Mouse (Mus musculus) heart, adult 9 months (tissue): ENCODE measurements around the gene Zfp444.
"Not testable (repeated sequence)": the region's sequence is repeated elsewhere in the genome, so short reads cannot be mapped to it uniquely, and the experiment has no call there.

ENCODE experiments used
- DNase-seq, 2 experiments: peaks; one replicate each; pipeline ENCODE4 v3.0.0; 2022; ENCODE audit warnings: low spot score in 2 of 2

Zfp444 gene

DNA sequence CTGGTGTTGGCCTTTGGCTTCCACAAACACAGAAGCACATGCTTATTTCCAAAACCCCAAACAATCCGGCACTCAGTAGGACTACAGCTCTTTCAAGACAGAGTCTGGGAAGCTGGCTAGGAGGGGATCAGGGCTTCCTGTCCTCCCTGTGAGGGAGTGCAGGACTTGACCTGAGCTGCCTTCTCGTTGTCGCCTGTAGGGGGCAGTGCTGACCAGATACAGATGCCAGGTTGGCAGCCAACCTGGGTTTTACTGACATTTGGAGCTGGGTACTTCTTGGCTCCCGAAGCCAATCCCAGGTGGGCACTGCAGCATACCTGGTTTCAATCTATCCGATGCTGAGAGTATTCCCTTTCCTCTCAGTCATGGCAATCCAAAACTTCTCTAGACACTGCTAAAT is 41.1 kb downstream of the Zfp444 start:
- DNase-seq = no peak

- DNase-seq = not testable (repeated sequence)
Observed at GRCm38 (mm10) chr7:6214691-6215090, 42.7 kb downstream of the Zfp444 start.

GRCm38 (mm10) chr7:6220147-6220546 is 48.1 kb downstream of the Zfp444 start:
- no peak for DNase-seq

DNA sequence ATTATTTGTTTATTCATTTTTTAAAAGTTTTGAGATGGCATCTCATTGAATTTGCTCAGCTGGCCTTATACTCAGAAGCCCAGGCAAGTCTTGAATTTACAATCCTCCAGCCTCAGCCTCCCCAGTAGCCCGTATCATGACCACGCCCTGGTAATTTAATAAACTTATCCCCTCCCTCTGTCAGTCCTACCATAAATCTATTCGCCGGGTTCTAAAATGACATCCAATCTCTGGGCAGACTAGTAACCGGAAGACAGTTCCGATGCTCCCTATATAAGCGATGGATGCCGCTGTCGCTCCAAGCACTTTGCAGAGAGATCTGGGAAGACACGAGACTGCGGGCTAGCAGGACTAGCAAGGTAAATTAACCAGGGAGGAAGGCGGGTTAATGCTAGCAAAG is 50.0 kb downstream of the Zfp444 start, which contains the start of gene Zscan5b:
Zscan5b (plus strand) TSS at position 301 of the 400 bp plus-strand sequence.
- DNase-seq = no peak

DNA sequence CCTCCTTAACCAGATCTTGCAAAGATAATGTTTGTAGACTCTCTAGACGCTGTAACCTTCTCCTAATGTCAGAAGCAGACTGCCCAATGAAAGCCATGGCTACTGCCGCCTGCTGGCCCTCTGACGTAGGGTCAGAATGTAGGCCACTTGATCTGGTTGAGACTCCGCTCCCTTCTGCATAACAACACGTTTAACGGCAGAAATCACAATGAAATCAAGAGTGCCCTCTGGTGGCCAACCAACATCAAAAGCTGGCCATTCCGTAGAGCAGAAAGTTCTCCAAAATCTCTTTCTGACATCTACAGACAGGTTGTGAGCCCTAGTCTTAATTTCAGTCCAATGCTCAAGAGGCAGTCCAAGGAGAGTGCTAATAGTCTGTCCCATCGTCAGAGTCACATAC is 56.5 kb downstream of the Zfp444 start:
- not testable (repeated sequence) for DNase-seq

DNA sequence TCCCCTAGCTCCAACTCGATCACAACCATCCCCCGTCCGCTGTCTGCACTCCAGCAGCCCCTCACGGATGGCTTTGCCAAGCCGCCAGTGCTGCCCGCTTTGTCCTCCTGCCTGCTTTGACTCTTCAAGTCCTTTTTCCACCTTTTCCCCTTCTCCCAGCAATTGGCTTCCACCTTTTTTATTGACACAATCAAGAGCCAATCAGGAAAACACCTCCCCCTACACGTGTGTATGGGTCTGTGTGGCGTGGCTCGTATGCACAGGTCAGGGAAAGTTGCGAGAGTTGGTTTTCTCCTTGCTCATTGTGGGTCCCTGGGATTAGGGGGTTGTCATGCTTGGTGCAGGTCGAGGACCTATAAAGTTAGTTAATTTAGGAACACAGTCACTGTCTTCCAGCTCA is 67.8 kb downstream of the Zfp444 start:
- no peak for DNase-seq

GRCm38 (mm10) chr7:6240841-6241425 is 68.9 kb downstream of the Zfp444 start:
- not testable (repeated sequence) for DNase-seq
